ENCODE assay signal across 8 mouse cellular contexts in the genomic region with DNA sequence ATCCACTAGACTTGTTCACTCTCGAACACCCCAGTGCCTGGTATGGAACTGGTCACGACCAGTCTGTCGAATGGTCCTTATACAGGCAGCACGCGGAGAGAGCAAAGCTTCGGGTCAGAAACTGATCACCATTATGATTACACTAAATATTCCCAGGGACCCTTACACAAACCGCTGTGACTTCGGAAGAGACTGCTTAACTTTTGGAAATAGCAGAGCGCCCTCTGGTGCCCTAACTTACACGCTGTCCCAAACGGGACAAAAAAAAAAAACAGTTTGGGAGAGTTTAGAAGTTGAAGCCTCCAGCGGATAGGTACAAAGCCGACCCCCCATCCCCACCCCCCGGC. TPM values are rescaled to one million over a fixed set of nuclear protein-coding genes. Genes with fewer than 3 reads are reported as not detected.
DNase-seq lines count a peak whose midpoint lies in the region; ATAC-seq and TF ChIP-seq lines count a peak whose summit lies in the region.

No protein-coding gene starts in this region.

- TF ChIP-seq POLR2A in lung, adult 2 months (IDR thresholded peaks at IDR 0.05; ENCODE audit: borderline replicate concordance, extremely low read depth, low read depth, low read length): no peak

- H3K4me1 ChIP-seq in heart, embryonic 13.5 days: peaks cover 72% of the 10 kb centered on the region
- H3K4me1 ChIP-seq in kidney, embryonic 16.5 days (ENCODE audit: insufficient read depth, low read length): peaks cover 27% of the 10 kb centered on the region
- H3K4me1 ChIP-seq in lung, adult 2 months (ENCODE audit: control insufficient read depth, insufficient read depth, low read length): peaks cover 49% of the 10 kb centered on the region

- WGBS in heart, embryonic 13.5 days: 8% methylated on average over 14 of the region's 14 CpGs
- WGBS in kidney, embryonic 16.5 days: 5% methylated on average over 14 of the region's 14 CpGs
- WGBS in lung, adult 2 months: 7% methylated on average over 14 of the region's 14 CpGs

- peak; percentile 52 for TF ChIP-seq CTCF in lung, adult 2 months (IDR thresholded peaks at IDR 0.05; ENCODE audit: insufficient read depth, low read length)

- no peaks in the 10 kb centered on the region for H3K9me3 ChIP-seq in heart, embryonic 13.5 days
- H3K9me3 ChIP-seq in kidney, embryonic 16.5 days (ENCODE audit: low read length): no peaks in the 10 kb centered on the region

- peaks cover 74% of the 10 kb centered on the region for H3K36me3 ChIP-seq in heart, embryonic 13.5 days
- peaks cover 3% of the 10 kb centered on the region; the same call in 1 of the 2 replicates for H3K36me3 ChIP-seq in kidney, embryonic 16.5 days (ENCODE audit: insufficient read depth, low read length)

- peak overlapping the region; percentile 81; the same call in 1 of the 2 replicates for H3K27ac ChIP-seq in heart, embryonic 13.5 days (replicated peaks)
- no peak overlapping the region for H3K27ac ChIP-seq in kidney, embryonic 16.5 days (ENCODE audit: low read length)

- peak overlapping the region; percentile 53 for H3K4me2 ChIP-seq in heart, embryonic 13.5 days
- peak overlapping the region; percentile 49 for H3K4me2 ChIP-seq in kidney, embryonic 16.5 days (replicated peaks; ENCODE audit: low read depth, low read length)

- H3K9ac ChIP-seq in heart, embryonic 13.5 days: peak overlapping the region; percentile 60
- peak overlapping the region; percentile 42 for H3K9ac ChIP-seq in kidney, embryonic 16.5 days (replicated peaks; ENCODE audit: low read length)

- no peak for ATAC-seq in heart, embryonic 13.5 days (ENCODE audit: extremely low read depth, insufficient number of reproducible peaks, low FRiP score, low TSS enrichment)
- no peak; the same call in 1 of the 2 replicates for ATAC-seq in kidney, embryonic 16.5 days (ENCODE audit: low FRiP score, low TSS enrichment)

- H3K27me3 ChIP-seq in heart, embryonic 13.5 days (replicated peaks): 0 out of 2 replicates have a peak, but pooled peaks cover 9% of the 10 kb centered on the region
- peaks cover 20% of the 10 kb centered on the region for H3K27me3 ChIP-seq in kidney, embryonic 16.5 days (ENCODE audit: insufficient read depth, low read length)

- peak; percentile 76 for DNase-seq in B cell, adult 2 months
- DNase-seq in R1 (ENCODE audit: low read depth, low spot score): peak; percentile 87
- peak; percentile 87 for DNase-seq in embryo, embryonic 10.5 days (ENCODE audit: low spot score)
- DNase-seq in lung, adult 2 months: peak; percentile 66
- peak; percentile 85 for DNase-seq in retina, embryonic 14.5 days (ENCODE audit: low spot score)
- no peak for DNase-seq in ovary, postnatal 14 days (ENCODE audit: low spot score)

- H3K4me3 ChIP-seq in heart, embryonic 13.5 days: peak overlapping the region; percentile 11; the same call in 1 of the 2 replicates
- peak overlapping the region; percentile 33; the same call in 1 of the 2 replicates for H3K4me3 ChIP-seq in kidney, embryonic 16.5 days (ENCODE audit: low read length)
- no peak overlapping the region for H3K4me3 ChIP-seq in lung, adult 2 months (replicated peaks; ENCODE audit: extremely low read depth, low read depth, low read length)

RNA-seq across cellular contexts. Expression of a gene that starts 11.2 kb away (rescaled TPM):
- 348 and 370 TPM in 2 replicates for polyA plus RNA-seq in heart, embryonic 13.5 days (2015; fragmentation: Nextera tagmentation; extraction: Ambion mirVana)
- 140 and 161 TPM in 2 replicates for polyA plus RNA-seq in kidney, embryonic 16.5 days (2015; fragmentation: Nextera tagmentation; extraction: Ambion mirVana)
- polyA plus RNA-seq in lung, adult 2 months (2012; rRNA removed): 270 and 280 TPM in 2 replicates

RNA-seq across cellular contexts. Expression of a gene that starts 20.1 kb away (rescaled TPM):
- polyA plus RNA-seq in heart, embryonic 13.5 days (2015; fragmentation: Nextera tagmentation; extraction: Ambion mirVana): 41.8 and 42.9 TPM in 2 replicates
- polyA plus RNA-seq in kidney, embryonic 16.5 days (2015; fragmentation: Nextera tagmentation; extraction: Ambion mirVana): 47.9 and 54.4 TPM in 2 replicates
- 115 and 147 TPM in 2 replicates for polyA plus RNA-seq in lung, adult 2 months (2012; rRNA removed)

RNA-seq across cellular contexts. Expression of a gene that starts 49.8 kb away (rescaled TPM):
- 54.9 and 58.1 TPM in 2 replicates for polyA plus RNA-seq in heart, embryonic 13.5 days (2015; fragmentation: Nextera tagmentation; extraction: Ambion mirVana)
- 42.2 and 45.3 TPM in 2 replicates for polyA plus RNA-seq in kidney, embryonic 16.5 days (2015; fragmentation: Nextera tagmentation; extraction: Ambion mirVana)
- polyA plus RNA-seq in lung, adult 2 months (2012; rRNA removed): 81.9 and 102 TPM in 2 replicates
